Mouse (Mus musculus): ENCODE results near the gene Lrrc61.

DNA sequence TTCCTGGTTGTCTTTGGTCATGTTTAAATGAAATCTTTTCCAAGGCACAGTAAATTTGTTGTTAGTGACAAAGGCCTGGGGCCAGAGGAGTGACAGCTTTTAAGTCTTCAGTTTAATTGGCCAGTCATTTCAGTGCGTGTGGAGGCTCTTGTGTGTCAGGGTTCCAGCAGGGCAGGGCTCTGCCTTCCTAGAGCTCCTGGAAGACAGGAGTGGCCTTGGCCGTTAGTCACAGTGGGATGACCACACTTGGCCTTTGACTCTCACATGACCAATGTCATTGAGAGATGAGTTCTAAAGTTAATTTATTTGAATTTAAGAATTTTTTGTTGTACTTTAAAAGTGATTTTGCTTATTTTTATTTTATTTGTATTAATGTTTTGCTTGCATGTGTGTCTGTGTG is 53.5 kb downstream of the Lrrc61 start:
- TF ChIP-seq POLR2A (IDR thresholded peaks at IDR 0.05; ENCODE audit: extremely low read depth, insufficient read depth, low read length) (no peak), CTCF (IDR thresholded peaks at IDR 0.05; ENCODE audit: extremely low read depth, insufficient read depth, low read length) (no peak)

Measured in cortical plate, adult 2 months (tissue).